ENCODE assay signal across 12 mouse cellular contexts in genomic region chr14:41630144-41630543, GRCm38 (mm10). TPM values are rescaled to one million over a fixed set of nuclear protein-coding genes. Genes with fewer than 3 reads are reported as not detected.
DNase-seq lines count a peak whose midpoint lies in the region; TF ChIP-seq lines count a peak whose summit lies in the region.
"Not testable (repeated sequence)": the region's sequence is repeated elsewhere in the genome, so short reads cannot be mapped to it uniquely, and the experiment has no call there.
"Had no signal": no experiment of that assay in that cellular context is flagged by ENCODE, and none has a peak within 500 bp of the region (broad histone marks: within the 10 kb centered on the region; RNA-seq: fewer than 3 reads in every experiment).

No protein-coding gene starts in this region.

- not testable (repeated sequence) for H3K27ac ChIP-seq in gastrocnemius, adult 2 months

- intact Hi-C loops in gastrocnemius, adult 2 months (cut with DNase I); left cerebral cortex, postnatal 4 days (cut with DNase I): not testable (repeated sequence)

- not testable (repeated sequence) for TF ChIP-seq CTCF in gastrocnemius, adult 2 months (IDR thresholded peaks at IDR 0.05)

- H3K4me3 ChIP-seq in gastrocnemius, adult 2 months = not testable (repeated sequence)

- DNase-seq in 3134 (ENCODE audit: extremely low read depth, insufficient read length, low spot score) = peak; percentile 5
- peak; percentile 18 for DNase-seq in gastrocnemius, adult 2 months
- DNase-seq in heart, adult 11 months = peak; percentile 84
- peak; percentile 2 for DNase-seq in left cerebral cortex, postnatal 4 days
- peak; percentile 38 for DNase-seq in testis, postnatal 10 days (ENCODE audit: low spot score)
- DNase-seq in thymus, postnatal 4 days = peak; percentile 6

RNA-seq across cellular contexts. Expression of gene Gm3072, which starts 5.7 kb away (rescaled TPM):
- total RNA-seq in gastrocnemius, adult 2 months (2021) = not detected
- not detected for total RNA-seq in left cerebral cortex, postnatal 4 days (2021)
- total RNA-seq: adrenal gland, adult 2 months; adrenal gland, postnatal 10 days; adrenal gland, postnatal 36 days; ES-E14; forebrain, postnatal 0 days; MEL had no signal

RNA-seq across cellular contexts. Expression of gene Gm3676, which starts 16.1 kb away (rescaled TPM):
- not detected for total RNA-seq in gastrocnemius, adult 2 months (2021)
- not detected for total RNA-seq in left cerebral cortex, postnatal 4 days (2021)
- total RNA-seq: adrenal gland, adult 2 months; adrenal gland, postnatal 10 days; adrenal gland, postnatal 36 days; ES-E14; forebrain, postnatal 0 days; MEL had no signal

RNA-seq across cellular contexts. Expression of gene 1700049E17Rik2, which starts 57.1 kb away (rescaled TPM):
- total RNA-seq in gastrocnemius, adult 2 months (2021) = not detected
- 1 to 10 TPM; 1.0 to 1.1 TPM for total RNA-seq in left cerebral cortex, postnatal 4 days (2021)
- total RNA-seq: adrenal gland, adult 2 months; adrenal gland, postnatal 10 days; adrenal gland, postnatal 36 days; ES-E14; forebrain, postnatal 0 days; MEL had no signal

Comparison
In these comparisons a context has a peak if more than half of its experiments do, and no peak if none do; other contexts are left out.
1. DNase-seq: peak in every context shown above with its lines; median percentile 84 in heart, adult 11 months; 38 in testis, postnatal 10 days; 18 in gastrocnemius, adult 2 months; 6 in thymus, postnatal 4 days; 5 in 3134; 2 in left cerebral cortex, postnatal 4 days.